In the genomic region with DNA sequence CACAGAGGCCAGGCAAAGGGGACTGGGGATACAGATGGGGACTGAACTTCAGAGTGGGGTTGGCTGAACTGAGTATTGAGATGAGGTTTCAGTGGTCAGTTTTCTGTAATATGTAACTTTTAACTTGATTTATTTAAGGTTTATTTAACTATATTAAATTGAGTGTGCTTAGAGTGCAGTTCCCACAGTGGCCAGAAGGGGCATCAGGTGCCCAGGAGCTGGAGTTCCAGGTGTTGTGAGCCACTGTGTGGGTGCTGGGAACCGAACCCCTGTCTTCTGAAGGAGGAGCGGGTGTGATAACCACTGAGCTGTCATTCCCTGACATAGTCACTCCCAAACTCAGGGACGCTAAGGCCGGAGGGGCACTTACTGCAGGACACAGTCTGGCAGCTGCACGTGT, we compare ENCODE assay signal across 18 mouse cellular contexts. TPM values are rescaled to one million over a fixed set of nuclear protein-coding genes. Genes with fewer than 3 reads are reported as not detected.
A peak's percentile ranks its signal among the peaks of the same experiment; 100 is the strongest.
DNase-seq lines count a peak whose midpoint lies in the region; ATAC-seq and TF ChIP-seq lines count a peak whose summit lies in the region.
"Had no signal": no experiment of that assay in that cellular context is flagged by ENCODE, and none has a peak within 500 bp of the region (broad histone marks: within the 10 kb centered on the region; RNA-seq: fewer than 3 reads in every experiment).

No protein-coding gene starts in this region.

- DNase-seq in heart, postnatal 4 days = peak; percentile 42
- no peak for DNase-seq in heart, embryonic 10.5 days (ENCODE audit: low spot score)
- DNase-seq in liver, postnatal 0 days = no peak
- no peak for DNase-seq in liver, embryonic 11.5 days (ENCODE audit: low spot score)
- no peak for DNase-seq in CH12.LX (ENCODE audit: extremely low read depth)
- DNase-seq in embryo, embryonic 11 days = no peak
- DNase-seq: adrenal gland, postnatal 10 days; cerebellum, postnatal 36 days; kidney, adult 18-20 months had no signal

- no peaks in the 10 kb centered on the region for H3K27me3 ChIP-seq in heart, embryonic 10.5 days (ENCODE audit: insufficient read depth, poor library complexity, severe bottlenecking)
- 0 out of 2 replicates have a peak, but pooled peaks cover 2% of the 10 kb centered on the region for H3K27me3 ChIP-seq in liver, postnatal 0 days (ENCODE audit: insufficient read depth, low read length)
- H3K27me3 ChIP-seq in liver, embryonic 11.5 days (replicated peaks; ENCODE audit: control insufficient read depth, insufficient read depth, low read length) = peaks cover 2% of the 10 kb centered on the region; the same call in 1 of the 2 replicates
- H3K27me3 ChIP-seq in CH12.LX (replicated peaks) (peaks cover 10% of the 10 kb centered on the region), ES-Bruce4 (ENCODE audit: control insufficient read depth, insufficient read depth, low read length, poor library complexity, severe bottlenecking) (no peaks in the 10 kb centered on the region)
- H3K27me3 ChIP-seq: embryonic facial prominence, embryonic 13.5 days; stomach, embryonic 15.5 days had no signal

- no peak overlapping the region for H3K27ac ChIP-seq in heart, embryonic 10.5 days
- no peak overlapping the region for H3K27ac ChIP-seq in liver, postnatal 0 days (ENCODE audit: low read depth)
- H3K27ac ChIP-seq in liver, embryonic 11.5 days (ENCODE audit: low read depth, low read length) = no peak overlapping the region
- H3K27ac ChIP-seq in CH12.LX (ENCODE audit: insufficient read depth, low read depth) = no peak overlapping the region
- H3K27ac ChIP-seq in ES-Bruce4 (ENCODE audit: insufficient read depth, low read length) = no peak overlapping the region
- H3K27ac ChIP-seq: embryonic facial prominence, embryonic 13.5 days; hindbrain, embryonic 10.5 days; stomach, embryonic 15.5 days had no signal

- in situ Hi-C loops in CH12.LX (cut with MboI; ENCODE audit: low pct_ligation_motif_present, low pct_unique_long_range_greater_than_20kb, low sequenced_read_pairs) = no loop called here

- H3K4me3 ChIP-seq in heart, embryonic 10.5 days = no peak overlapping the region
- H3K4me3 ChIP-seq in liver, postnatal 0 days (ENCODE audit: low read depth, low read length) = no peak overlapping the region
- H3K4me3 ChIP-seq in liver, embryonic 11.5 days (ENCODE audit: low read depth, low read length) = no peak overlapping the region
- H3K4me3 ChIP-seq in CH12.LX (replicated peaks in 1 of 3; ENCODE audit: low read depth in 2 of 3, low read length in 2 of 3, poor library complexity in 1 of 3) = no peak overlapping the region
- H3K4me3 ChIP-seq in ES-Bruce4 (ENCODE audit: low read depth, low read length) = no peak overlapping the region
- H3K4me3 ChIP-seq: embryonic facial prominence, embryonic 13.5 days; hindbrain, embryonic 10.5 days; stomach, embryonic 15.5 days had no signal

- H3K36me3 ChIP-seq in heart, embryonic 10.5 days = peaks cover 6% of the 10 kb centered on the region; the same call in 1 of the 2 replicates
- H3K36me3 ChIP-seq in liver, postnatal 0 days (replicated peaks; ENCODE audit: insufficient read depth, low read length) = no peaks in the 10 kb centered on the region
- no peaks in the 10 kb centered on the region for H3K36me3 ChIP-seq in liver, embryonic 11.5 days (ENCODE audit: control insufficient read depth, insufficient read depth, low read length)
- H3K36me3 ChIP-seq in CH12.LX (replicated peaks in 1 of 2; ENCODE audit: control insufficient read depth in 1 of 2, insufficient read depth in 1 of 2, low read length in 1 of 2) = peaks cover 0 to 1% of the 10 kb centered on the region in 2 experiments
- H3K36me3 ChIP-seq in ES-Bruce4 (ENCODE audit: control insufficient read depth, insufficient read depth, low read length, poor library complexity, severe bottlenecking) = no peaks in the 10 kb centered on the region
- H3K36me3 ChIP-seq: stomach, embryonic 15.5 days had no signal

- no peak overlapping the region for H3K4me2 ChIP-seq in liver, postnatal 0 days (ENCODE audit: low read depth, low read length)
- no peak overlapping the region for H3K4me2 ChIP-seq in liver, embryonic 11.5 days
- H3K4me2 ChIP-seq in CH12.LX (ENCODE audit: insufficient read depth, low read depth, poor library complexity, severe bottlenecking) = no peak overlapping the region
- H3K4me2 ChIP-seq: embryonic facial prominence, embryonic 13.5 days; stomach, embryonic 15.5 days had no signal

- TF ChIP-seq CTCF in liver, postnatal 0 days (IDR thresholded peaks at IDR 0.05; ENCODE audit: low read depth) = peak; percentile 49
- TF ChIP-seq CTCF in CH12.LX (conservative IDR thresholded peaks at IDR 0.05 in 1 of 2, IDR thresholded peaks at IDR 0.05 in 1 of 2; ENCODE audit: low read depth in 2 of 2, low read length in 2 of 2) = peak; percentile 25 to 32; a peak in 3 of 4 replicates
- TF ChIP-seq CTCF in ES-Bruce4 (IDR thresholded peaks at IDR 0.05; ENCODE audit: low read depth, low read length) = peak; percentile 45

- 0 out of 2 replicates have a peak, but pooled peaks cover under 1% of the 10 kb centered on the region for H3K4me1 ChIP-seq in heart, embryonic 10.5 days
- H3K4me1 ChIP-seq in liver, postnatal 0 days (ENCODE audit: insufficient read depth) = no peaks in the 10 kb centered on the region
- no peaks in the 10 kb centered on the region for H3K4me1 ChIP-seq in liver, embryonic 11.5 days (replicated peaks; ENCODE audit: control insufficient read depth, insufficient read depth, low read length)
- peaks cover 6 to 13% of the 10 kb centered on the region in 2 experiments; a peak in 3 of 4 replicates for H3K4me1 ChIP-seq in CH12.LX (ENCODE audit: control insufficient read depth in 1 of 2, insufficient read depth in 2 of 2)
- H3K4me1 ChIP-seq in ES-Bruce4 (ENCODE audit: control insufficient read depth, insufficient read depth, low read length) = no peaks in the 10 kb centered on the region
- H3K4me1 ChIP-seq: embryonic facial prominence, embryonic 13.5 days; hindbrain, embryonic 10.5 days; stomach, embryonic 15.5 days had no signal

- no peak for TF ChIP-seq POLR2A in CH12.LX (IDR thresholded peaks at IDR 0.05; ENCODE audit: low read depth, low read length)
- TF ChIP-seq POLR2A in ES-Bruce4 (IDR thresholded peaks at IDR 0.05; ENCODE audit: insufficient read depth, low read length) = no peak

- TF ChIP-seq EP300 in liver, postnatal 0 days (IDR thresholded peaks at IDR 0.05; ENCODE audit: low read depth) = no peak
- TF ChIP-seq EP300 in CH12.LX (IDR thresholded peaks at IDR 0.05; ENCODE audit: low read length) (no peak), ES-Bruce4 (IDR thresholded peaks at IDR 0.05; ENCODE audit: insufficient read depth, low read depth, low read length) (no peak)

- H3K9ac ChIP-seq in liver, postnatal 0 days (replicated peaks) = no peak overlapping the region
- H3K9ac ChIP-seq in liver, embryonic 11.5 days (ENCODE audit: low read depth, low read length) = no peak overlapping the region
- H3K9ac ChIP-seq in CH12.LX (ENCODE audit: insufficient read depth, low read depth) (no peak overlapping the region), ES-Bruce4 (ENCODE audit: low read depth, poor library complexity, severe bottlenecking) (no peak overlapping the region)
- H3K9ac ChIP-seq: embryonic facial prominence, embryonic 13.5 days; stomach, embryonic 15.5 days had no signal

- dilution Hi-C loops in CH12.LX (cut with MboI; ENCODE audit: extremely low pct_ligation_motif_present, extremely low pct_unique_long_range_greater_than_20kb, low sequenced_read_pairs) = no loop called here

- no peaks in the 10 kb centered on the region for H3K79me2 ChIP-seq in CH12.LX (replicated peaks; ENCODE audit: control insufficient read depth, extremely low read depth, insufficient read depth, poor library complexity, severe bottlenecking)

- TF ChIP-seq RAD21 in CH12.LX (IDR thresholded peaks at IDR 0.05; ENCODE audit: low read depth, low read length) = no peak

- H3K9me3 ChIP-seq in heart, embryonic 10.5 days = no peaks in the 10 kb centered on the region
- H3K9me3 ChIP-seq in liver, postnatal 0 days (ENCODE audit: low read length) = peaks cover 3% of the 10 kb centered on the region; the same call in 1 of the 2 replicates
- H3K9me3 ChIP-seq in liver, embryonic 11.5 days (ENCODE audit: control insufficient read depth, low read length) = no peaks in the 10 kb centered on the region
- peaks cover 8% of the 10 kb centered on the region for H3K9me3 ChIP-seq in CH12.LX (replicated peaks; ENCODE audit: low read length)
- H3K9me3 ChIP-seq in ES-Bruce4 (replicated peaks; ENCODE audit: control insufficient read depth, insufficient read depth, low read length, poor library complexity, severe bottlenecking) = no peaks in the 10 kb centered on the region
- H3K9me3 ChIP-seq: embryonic facial prominence, embryonic 13.5 days; stomach, embryonic 15.5 days had no signal

- WGBS in heart, embryonic 10.5 days = 87% methylated on average over 5 of the region's 5 CpGs
- WGBS in liver, postnatal 0 days (ENCODE audit: insufficient replicate concordance) = 83% methylated on average over 5 of the region's 5 CpGs
- WGBS in liver, embryonic 11.5 days = 90% methylated on average over 5 of the region's 5 CpGs

- no peak for ATAC-seq in liver, postnatal 0 days
- ATAC-seq in liver, embryonic 11.5 days (replicated peaks; ENCODE audit: low FRiP score) = no peak
- ATAC-seq in inflammation-experienced regulatory T-cells, adult 6 months = no peak

RNA-seq across cellular contexts. Expression of a gene that starts 8.3 kb away (rescaled TPM):
- 10 to 100 TPM; 44.1 to 74.9 TPM for total RNA-seq in heart, postnatal 4 days (2021)
- 2.7 and 3.8 TPM in 2 replicates for polyA plus RNA-seq in heart, embryonic 10.5 days (2016; fragmentation: Nextera tagmentation; extraction: Ambion mirVana)
- not detected in 2 replicates for polyA plus RNA-seq in liver, postnatal 0 days (2015; fragmentation: Nextera tagmentation; extraction: Ambion mirVana)
- polyA plus RNA-seq in liver, embryonic 11.5 days (2014; fragmentation: Nextera tagmentation; extraction: Ambion mirVana) = not detected in 2 replicates
- 0.08 TPM in 1 of 2 replicates, not detected in the other for total RNA-seq in CH12.LX (2012; rRNA removed)
- not detected in 2 replicates for total RNA-seq in CH12.LX (2014; rRNA removed)
- polyA plus RNA-seq in CH12.LX (2012; ENCODE audit: insufficient read length, low read depth) = not detected in 2 replicates
- polyA plus RNA-seq in ES-Bruce4 (2011; ENCODE audit: insufficient read depth, insufficient read length, low read depth, missing spikeins) = not detected in 2 replicates
- polyA plus RNA-seq in inflammation-experienced regulatory T-cells, adult 6 months (2017; shearing (Covaris generic)) = under 1 TPM in 2 of 3 experiments, not detected in 1; 0.17 to 0.28 TPM
- total RNA-seq: megakaryocyte progenitor cell, adult 5-6 weeks had no signal
- polyA plus RNA-seq: embryonic facial prominence, embryonic 13.5 days; forebrain, embryonic 11.5 days; hindbrain, embryonic 10.5 days had no signal

RNA-seq across cellular contexts. Expression of a gene that starts 20.5 kb away (rescaled TPM):
- under 1 TPM; 0.23 to 0.24 TPM for total RNA-seq in heart, postnatal 4 days (2021)
- polyA plus RNA-seq in heart, embryonic 10.5 days (2016; fragmentation: Nextera tagmentation; extraction: Ambion mirVana) = 0.28 and 0.37 TPM in 2 replicates
- polyA plus RNA-seq in liver, postnatal 0 days (2015; fragmentation: Nextera tagmentation; extraction: Ambion mirVana) = not detected in 2 replicates
- 0.05 TPM in 1 of 2 replicates, not detected in the other for polyA plus RNA-seq in liver, embryonic 11.5 days (2014; fragmentation: Nextera tagmentation; extraction: Ambion mirVana)
- total RNA-seq in CH12.LX (2012; rRNA removed) = 0.08 and 0.17 TPM in 2 replicates
- total RNA-seq in CH12.LX (2014; rRNA removed) = 0.05 TPM in 1 of 2 replicates, not detected in the other
- polyA plus RNA-seq in CH12.LX (2012; ENCODE audit: insufficient read length, low read depth) = 0.06 and 0.12 TPM in 2 replicates
- 0.88 and 0.91 TPM in 2 replicates for polyA plus RNA-seq in ES-Bruce4 (2011; ENCODE audit: insufficient read depth, insufficient read length, low read depth, missing spikeins)
- polyA plus RNA-seq in inflammation-experienced regulatory T-cells, adult 6 months (2017; shearing (Covaris generic)) = 10 to 100 TPM in 1 of 3 experiments, 1 to 10 TPM in 2; 4.8 to 12.6 (median 5.1) TPM
- total RNA-seq: megakaryocyte progenitor cell, adult 5-6 weeks had no signal

RNA-seq across cellular contexts. Expression of a gene that starts 22.8 kb away (rescaled TPM):
- 1 to 10 TPM; 4.2 to 5.5 TPM for total RNA-seq in heart, postnatal 4 days (2021)
- 4.9 and 5.6 TPM in 2 replicates for polyA plus RNA-seq in heart, embryonic 10.5 days (2016; fragmentation: Nextera tagmentation; extraction: Ambion mirVana)
- polyA plus RNA-seq in liver, postnatal 0 days (2015; fragmentation: Nextera tagmentation; extraction: Ambion mirVana) = 0.09 and 0.61 TPM in 2 replicates
- polyA plus RNA-seq in liver, embryonic 11.5 days (2014; fragmentation: Nextera tagmentation; extraction: Ambion mirVana) = 1.3 and 2.1 TPM in 2 replicates
- total RNA-seq in CH12.LX (2012; rRNA removed) (5.5 and 13.5 TPM in 2 replicates), CH12.LX (2014; rRNA removed) (1.0 and 1.2 TPM in 2 replicates)
- polyA plus RNA-seq in CH12.LX (2012; ENCODE audit: insufficient read length, low read depth) (2.4 and 2.7 TPM in 2 replicates), ES-Bruce4 (2011; ENCODE audit: insufficient read depth, insufficient read length, low read depth, missing spikeins) (11.2 and 11.6 TPM in 2 replicates)
- 1 to 10 TPM in 1 of 3 experiments, under 1 TPM in 2; 0.20 to 1.0 (median 0.37) TPM for polyA plus RNA-seq in inflammation-experienced regulatory T-cells, adult 6 months (2017; shearing (Covaris generic))

RNA-seq across cellular contexts. Expression of a gene that starts 26.5 kb away (rescaled TPM):
- not detected for total RNA-seq in heart, postnatal 4 days (2021)
- not detected in 2 replicates for polyA plus RNA-seq in heart, embryonic 10.5 days (2016; fragmentation: Nextera tagmentation; extraction: Ambion mirVana)
- not detected in 2 replicates for polyA plus RNA-seq in liver, postnatal 0 days (2015; fragmentation: Nextera tagmentation; extraction: Ambion mirVana)
- not detected in 2 replicates for polyA plus RNA-seq in liver, embryonic 11.5 days (2014; fragmentation: Nextera tagmentation; extraction: Ambion mirVana)
- 0.29 TPM in 1 of 2 replicates, not detected in the other for total RNA-seq in CH12.LX (2012; rRNA removed)
- not detected in 2 replicates for total RNA-seq in CH12.LX (2014; rRNA removed)
- polyA plus RNA-seq in CH12.LX (2012; ENCODE audit: insufficient read length, low read depth) = 0.27 and 0.35 TPM in 2 replicates
- polyA plus RNA-seq in ES-Bruce4 (2011; ENCODE audit: insufficient read depth, insufficient read length, low read depth, missing spikeins) = not detected in 2 replicates
- not detected for polyA plus RNA-seq in inflammation-experienced regulatory T-cells, adult 6 months (2017; shearing (Covaris generic))
- total RNA-seq: adrenal gland, postnatal 10 days; left cerebral cortex, postnatal 36 days; megakaryocyte progenitor cell, adult 5-6 weeks had no signal
- polyA plus RNA-seq: embryonic facial prominence, embryonic 13.5 days; forebrain, embryonic 11.5 days; hindbrain, embryonic 10.5 days; liver, embryonic 16.5 days; stomach, embryonic 15.5 days had no signal

RNA-seq across cellular contexts. Expression of a gene that starts 27.3 kb away (rescaled TPM):
- total RNA-seq in heart, postnatal 4 days (2021) = 10 to 100 TPM; 41.9 to 45.7 TPM
- 56.3 and 78.7 TPM in 2 replicates for polyA plus RNA-seq in heart, embryonic 10.5 days (2016; fragmentation: Nextera tagmentation; extraction: Ambion mirVana)
- 15.3 and 17.2 TPM in 2 replicates for polyA plus RNA-seq in liver, postnatal 0 days (2015; fragmentation: Nextera tagmentation; extraction: Ambion mirVana)
- 44.5 and 45.6 TPM in 2 replicates for polyA plus RNA-seq in liver, embryonic 11.5 days (2014; fragmentation: Nextera tagmentation; extraction: Ambion mirVana)
- total RNA-seq in CH12.LX (2012; rRNA removed) (43.9 and 46.2 TPM in 2 replicates), CH12.LX (2014; rRNA removed) (25.4 and 27.5 TPM in 2 replicates)
- polyA plus RNA-seq in CH12.LX (2012; ENCODE audit: insufficient read length, low read depth) (39.5 and 44.5 TPM in 2 replicates), ES-Bruce4 (2011; ENCODE audit: insufficient read depth, insufficient read length, low read depth, missing spikeins) (61.2 and 64.8 TPM in 2 replicates)
- 1 to 10 TPM; 3.1 to 5.4 (median 3.6) TPM for polyA plus RNA-seq in inflammation-experienced regulatory T-cells, adult 6 months (2017; shearing (Covaris generic))
